Mouse (Mus musculus) hindbrain, embryonic 13.5 days (tissue): ENCODE measurements at regions not wholly inside any gene's neighbourhood (a gene's known extent, or its start where the extent isn't known, plus 50 kb on each side); places are given as distances from the start of the nearest gene placed in this dataset.
"Not testable (repeated sequence)": the region's sequence is repeated elsewhere in the genome, so short reads cannot be mapped to it uniquely, and the experiment has no call there.

ENCODE experiments used
- ATAC-seq: fragments of 200-750 bp; cut with Nextera tagmentation; 2 replicates; pipeline ENCODE4 v1.8.0; 2017; ENCODE audit warnings: moderate TSS enrichment; ENCODE audit not compliant: low FRiP score
- H3K27ac ChIP-seq: fragments of 300-500 bp; sonication (generic); 2 replicates; pipeline ENCODE4 v1.5.1; 2015; ENCODE audit warnings: inconsistent platforms, mild to moderate bottlenecking, moderate library complexity
- H3K27me3 ChIP-seq: fragments of 300-500 bp; sonication (generic); 2 replicates; pipeline ENCODE4 v1.6.1; 2015; ENCODE audit warnings: mild to moderate bottlenecking, inconsistent platforms
- H3K36me3 ChIP-seq: fragments of 300-500 bp; sonication (generic); 2 replicates; pipeline ENCODE4 v1.6.1; 2015; ENCODE audit warnings: mild to moderate bottlenecking, inconsistent platforms
- H3K4me1 ChIP-seq: fragments of 300-500 bp; sonication (generic); replicated peaks from 2 replicates; pipeline ENCODE4 v1.6.1; 2015; ENCODE audit warnings: inconsistent platforms
- H3K4me2 ChIP-seq: fragments of 300-500 bp; sonication (generic); 2 replicates; pipeline ENCODE4 v1.6.1; 2015; ENCODE audit warnings: inconsistent platforms, mild to moderate bottlenecking, moderate library complexity
- H3K4me3 ChIP-seq: fragments of 300-500 bp; sonication (generic); 2 replicates; pipeline ENCODE4 v1.5.1; 2015; ENCODE audit warnings: mild to moderate bottlenecking, inconsistent platforms
- H3K9ac ChIP-seq: fragments of 300-500 bp; sonication (generic); 2 replicates; pipeline ENCODE4 v1.6.1; 2015; ENCODE audit warnings: mild to moderate bottlenecking, inconsistent platforms
- H3K9me3 ChIP-seq: fragments of 300-500 bp; sonication (generic); 2 replicates; pipeline ENCODE4 v1.6.1; 2016; ENCODE audit warnings: inconsistent platforms
- WGBS: fragments of 180-500 bp; shearing (Covaris S2); methylation state at CpG from one replicate; pipeline ENCODE4 v1.1.7; 2015; 5-methylcytosine and 5-hydroxymethylcytosine counted together

GRCm38 (mm10) chr10:99320797-99321196 is 57.8 kb downstream of the Dusp6 start:
- Histone ChIP-seq H3K4me1 (no peaks in the 10 kb centered on the region), H3K9ac (no peak overlapping the region), H3K36me3 (no peaks in the 10 kb centered on the region), H3K4me2 (no peak overlapping the region), H3K4me3 (no peak overlapping the region), H3K27me3 (no peaks in the 10 kb centered on the region), H3K27ac (no peak overlapping the region), H3K9me3 (no peaks in the 10 kb centered on the region)
- 80% methylated on average over 8 of the region's 8 CpGs for WGBS
- no peak for ATAC-seq

- no peaks in the 10 kb centered on the region for H3K9me3 ChIP-seq
- H3K27ac ChIP-seq = no peak overlapping the region
- no peak overlapping the region for H3K9ac ChIP-seq
- H3K4me1 ChIP-seq = no peaks in the 10 kb centered on the region
- H3K4me3 ChIP-seq = no peak overlapping the region
- H3K27me3 ChIP-seq = no peaks in the 10 kb centered on the region
- no peak for ATAC-seq
- 88% methylated on average over 8 of the region's 8 CpGs for whole genome bisulfite sequencing
- no peaks in the 10 kb centered on the region for H3K36me3 ChIP-seq
- H3K4me2 ChIP-seq = no peak overlapping the region
These were observed 60.3 kb downstream of the Dusp6 start for GRCm38 (mm10) chr10:99323358-99323757.

GRCm38 (mm10) chr10:99327501-99327900 is 64.5 kb downstream of the Dusp6 start:
- Histone ChIP-seq H3K4me1 (no peaks in the 10 kb centered on the region), H3K9ac (no peak overlapping the region), H3K9me3 (no peaks in the 10 kb centered on the region), H3K4me3 (no peak overlapping the region), H3K36me3 (no peaks in the 10 kb centered on the region), H3K27me3 (no peaks in the 10 kb centered on the region), H3K4me2 (no peak overlapping the region), H3K27ac (no peak overlapping the region)
- 95% methylated on average over 2 of the region's 2 CpGs for WGBS
- ATAC-seq = no peak

- H3K36me3 ChIP-seq = no peaks in the 10 kb centered on the region
- WGBS = 93% methylated on average over 8 of the region's 8 CpGs
These were observed 65.5 kb downstream of the Dusp6 start for GRCm38 (mm10) chr10:99328568-99328967.

GRCm38 (mm10) chr10:99329469-99329868 is 66.4 kb downstream of the Dusp6 start:
- no peak overlapping the region for H3K27ac ChIP-seq
- ATAC-seq = no peak
- H3K27me3 ChIP-seq = no peaks in the 10 kb centered on the region
- H3K9me3 ChIP-seq = no peaks in the 10 kb centered on the region
- no peak overlapping the region for H3K9ac ChIP-seq
- H3K4me3 ChIP-seq = no peak overlapping the region
- H3K4me1 ChIP-seq = no peaks in the 10 kb centered on the region
- no peaks in the 10 kb centered on the region for H3K36me3 ChIP-seq
- no peak overlapping the region for H3K4me2 ChIP-seq
- 85% methylated on average over 6 of the region's 6 CpGs for WGBS

More at GRCm38 (mm10) chr10:99328568-99328967, 65.5 kb downstream of the Dusp6 start:
- Histone ChIP-seq H3K4me2 (no peak overlapping the region), H3K4me1 (no peaks in the 10 kb centered on the region), H3K27ac (no peak overlapping the region), H3K9me3 (no peaks in the 10 kb centered on the region), H3K27me3 (no peaks in the 10 kb centered on the region), H3K4me3 (no peak overlapping the region), H3K9ac (no peak overlapping the region)
- ATAC-seq = no peak

- Histone ChIP-seq H3K27me3 (no peaks in the 10 kb centered on the region), H3K27ac (no peak overlapping the region), H3K9me3 (no peaks in the 10 kb centered on the region), H3K4me2 (no peak overlapping the region), H3K4me3 (no peak overlapping the region), H3K4me1 (no peaks in the 10 kb centered on the region), H3K36me3 (no peaks in the 10 kb centered on the region), H3K9ac (no peak overlapping the region)
- ATAC-seq = no peak
- WGBS = 43% methylated on average over 7 of the region's 7 CpGs
These were observed 67.5 kb downstream of the Dusp6 start for GRCm38 (mm10) chr10:99330519-99330918.

GRCm38 (mm10) chr10:99331876-99332275 is 68.8 kb downstream of the Dusp6 start:
- Histone ChIP-seq H3K27ac (no peak overlapping the region), H3K9ac (no peak overlapping the region), H3K4me2 (no peak overlapping the region), H3K36me3 (no peaks in the 10 kb centered on the region), H3K27me3 (no peaks in the 10 kb centered on the region), H3K9me3 (no peaks in the 10 kb centered on the region), H3K4me3 (no peak overlapping the region), H3K4me1 (no peaks in the 10 kb centered on the region)
- ATAC-seq = no peak
- WGBS = 94% methylated on average over 12 of the region's 12 CpGs

- no peak overlapping the region for H3K4me2 ChIP-seq
- H3K4me3 ChIP-seq = no peak overlapping the region
- H3K4me1 ChIP-seq = no peaks in the 10 kb centered on the region
- H3K9me3 ChIP-seq = 0 out of 2 replicates have a peak, but pooled peaks cover 5% of the 10 kb centered on the region
- no peak overlapping the region for H3K27ac ChIP-seq
- ATAC-seq = no peak
- 47% methylated on average over 5 of the region's 5 CpGs for WGBS
- no peaks in the 10 kb centered on the region for H3K27me3 ChIP-seq
- no peaks in the 10 kb centered on the region for H3K36me3 ChIP-seq
- H3K9ac ChIP-seq = no peak overlapping the region
These were observed 70.8 kb downstream of the Dusp6 start for GRCm38 (mm10) chr10:99333831-99334230.

GRCm38 (mm10) chr10:99336091-99336490 is 73.1 kb downstream of the Dusp6 start:
- WGBS = 89% methylated on average over 4 of the region's 4 CpGs
- Histone ChIP-seq H3K36me3 (no peaks in the 10 kb centered on the region), H3K4me2 (no peak overlapping the region), H3K27ac (no peak overlapping the region), H3K9ac (no peak overlapping the region), H3K4me1 (no peaks in the 10 kb centered on the region), H3K9me3 (0 out of 2 replicates have a peak, but pooled peaks cover 5% of the 10 kb centered on the region), H3K27me3 (no peaks in the 10 kb centered on the region), H3K4me3 (no peak overlapping the region)
- no peak for ATAC-seq

- not testable (repeated sequence) for H3K27me3 ChIP-seq, H3K9ac ChIP-seq, ATAC-seq, H3K27ac ChIP-seq, H3K4me1 ChIP-seq, H3K36me3 ChIP-seq, H3K4me2 ChIP-seq, H3K4me3 ChIP-seq, H3K9me3 ChIP-seq
- 95% methylated on average over 8 of the region's 11 CpGs for WGBS
These were observed 75.8 kb downstream of the Dusp6 start for GRCm38 (mm10) chr10:99338790-99339189.

- not testable (repeated sequence) for H3K9me3 ChIP-seq, H3K27ac ChIP-seq, H3K4me2 ChIP-seq, H3K36me3 ChIP-seq, H3K27me3 ChIP-seq, H3K4me1 ChIP-seq, ATAC-seq, H3K4me3 ChIP-seq, H3K9ac ChIP-seq
- 98% methylated on average over 14 of the region's 19 CpGs for WGBS
These were observed 76.4 kb downstream of the Dusp6 start for GRCm38 (mm10) chr10:99339291-99339912.

GRCm38 (mm10) chr10:99340057-99340456 is 77.0 kb downstream of the Dusp6 start:
- not testable (repeated sequence) for H3K27me3 ChIP-seq, H3K27ac ChIP-seq, H3K9me3 ChIP-seq, ATAC-seq, H3K4me2 ChIP-seq, H3K4me1 ChIP-seq, H3K9ac ChIP-seq, H3K4me3 ChIP-seq, H3K36me3 ChIP-seq
- WGBS = 99% methylated on average over 10 of the region's 25 CpGs

GRCm38 (mm10) chr10:99349125-99349716 is 86.2 kb downstream of the Dusp6 start:
- H3K9ac ChIP-seq = no peak overlapping the region
- H3K27ac ChIP-seq = no peak overlapping the region
- H3K36me3 ChIP-seq = no peaks in the 10 kb centered on the region
- H3K4me1 ChIP-seq = no peaks in the 10 kb centered on the region
- WGBS = 71% methylated on average over 3 of the region's 3 CpGs
- no peak overlapping the region for H3K4me3 ChIP-seq
- ATAC-seq = no peak
- H3K27me3 ChIP-seq = no peaks in the 10 kb centered on the region
- H3K4me2 ChIP-seq = no peak overlapping the region
- no peaks in the 10 kb centered on the region; the same call in 1 of the 2 replicates for H3K9me3 ChIP-seq
